Mouse (Mus musculus) urinary bladder, postnatal 4 days (tissue): Measurements from ENCODE around the gene Aebp2.
"Not testable (repeated sequence)": the region's sequence is repeated elsewhere in the genome, so short reads cannot be mapped to it uniquely, and the experiment has no call there.

Experiments
- DNase-seq, 2 experiments: peaks; one replicate each; pipeline ENCODE4 v3.0.0; 2021 to 2022; ENCODE audit warnings: low spot score in 2 of 2

Gene Aebp2

DNA sequence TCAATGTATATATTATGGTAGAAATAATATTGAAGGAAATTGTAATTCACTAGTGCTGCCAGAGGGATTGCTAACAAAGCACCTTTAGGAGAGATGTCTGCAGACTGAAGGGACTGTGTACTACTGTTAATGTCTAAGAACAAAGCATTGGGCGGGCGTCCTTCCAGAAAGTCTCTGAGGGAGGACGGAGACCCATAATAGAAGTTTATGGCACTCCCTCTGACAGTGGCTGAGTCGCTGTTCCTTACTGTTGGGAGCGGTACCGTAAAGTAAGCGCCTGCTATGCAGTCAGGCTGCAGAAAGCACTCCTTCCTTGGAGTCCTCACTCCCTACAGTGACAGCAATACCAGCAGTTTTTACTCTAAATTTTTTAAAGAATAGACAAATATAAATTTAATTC lies 29.5 kb downstream of the Aebp2 start:
- no peak for DNase-seq

DNA sequence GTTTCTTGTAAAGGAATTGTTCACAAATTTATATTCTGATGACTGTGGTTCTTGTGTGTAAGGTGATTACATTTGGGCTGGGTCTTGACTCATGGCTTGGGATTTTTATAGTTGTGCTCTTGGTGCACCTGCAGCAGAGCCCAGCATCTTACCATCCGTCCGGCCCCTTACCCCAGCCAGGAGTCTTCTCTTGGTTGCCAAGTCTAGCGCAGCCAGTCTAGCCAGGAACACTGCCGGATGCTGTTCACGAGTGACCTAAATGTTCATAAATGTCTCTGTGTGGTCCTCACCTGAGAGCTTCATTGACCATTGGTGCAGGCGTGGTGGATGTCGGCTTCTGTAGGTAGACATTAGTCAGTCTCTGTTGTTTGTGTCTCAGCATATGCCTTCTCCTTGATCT lies 33.0 kb downstream of the Aebp2 start:
- no peak for DNase-seq

DNA sequence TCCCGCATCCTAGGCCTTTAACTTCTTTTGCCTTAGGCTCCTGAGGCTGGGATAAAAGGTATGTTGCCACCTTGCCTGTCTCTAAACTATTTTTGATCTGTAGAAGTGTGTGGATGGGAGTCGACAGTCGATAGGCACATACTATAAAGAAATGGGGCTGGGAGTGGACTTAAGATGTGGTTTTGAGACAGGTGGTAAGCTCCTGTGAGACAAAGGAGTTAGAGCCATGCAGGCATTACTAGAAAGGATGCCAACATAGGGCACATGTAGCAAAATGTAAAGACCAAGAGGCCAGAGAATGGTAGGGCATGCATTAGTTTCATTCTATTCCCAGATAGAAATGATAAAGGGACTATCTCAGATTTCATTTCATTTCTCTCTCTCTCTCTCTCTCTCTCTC lies 34.5 kb downstream of the Aebp2 start:
- no peak for DNase-seq

- no peak for DNase-seq
Measured at GRCm38 (mm10) chr6:140657920-140658522, 35.6 kb downstream of the Aebp2 start.

DNA sequence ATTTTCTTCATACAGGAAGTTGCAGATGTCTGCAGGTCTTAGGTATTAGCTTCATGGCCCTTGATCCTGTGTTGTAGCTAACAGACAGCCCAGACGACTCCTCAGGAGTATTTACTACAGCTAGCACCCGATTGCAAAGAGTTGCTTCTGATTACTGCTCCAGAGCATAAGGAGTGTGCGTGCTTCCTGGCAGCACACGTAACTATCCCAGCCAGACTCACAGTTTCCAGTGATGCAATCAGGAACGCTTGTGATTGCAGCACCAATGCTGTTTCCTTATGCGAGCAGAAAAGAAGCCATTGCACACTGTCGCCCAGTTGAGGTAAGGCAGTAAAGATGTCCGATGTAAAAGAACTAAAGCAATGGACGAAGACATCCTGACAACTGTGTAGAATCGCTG lies 38.6 kb downstream of the Aebp2 start:
- no peak for DNase-seq

GRCm38 (mm10) chr6:140661777-140662176 lies 39.3 kb downstream of the Aebp2 start:
- DNase-seq: no peak

- DNase-seq: no peak
Measured at GRCm38 (mm10) chr6:140662290-140662689, 39.8 kb downstream of the Aebp2 start.

- DNase-seq: not testable (repeated sequence)
Measured at GRCm38 (mm10) chr6:140662697-140663096, 40.2 kb downstream of the Aebp2 start.

DNA sequence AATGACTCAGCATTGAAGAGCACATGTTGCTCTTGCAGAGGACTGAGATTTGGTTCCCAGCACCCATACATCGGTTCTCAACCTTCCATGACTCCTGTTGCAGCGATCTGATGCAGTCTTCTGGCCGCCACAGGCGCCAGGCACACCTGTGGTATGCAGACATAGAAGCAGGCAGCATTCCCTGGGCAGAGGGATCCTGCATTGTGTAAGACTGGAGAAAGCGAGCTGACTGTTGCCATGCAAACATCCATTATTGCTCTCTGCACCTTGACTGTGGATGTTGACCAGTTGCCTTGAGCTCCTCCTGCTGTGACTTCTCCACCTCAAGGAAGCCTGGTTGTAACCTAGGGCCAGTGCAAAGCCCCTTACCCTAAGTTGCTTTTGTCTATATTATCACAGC lies 42.1 kb downstream of the Aebp2 start:
- DNase-seq: no peak

DNA sequence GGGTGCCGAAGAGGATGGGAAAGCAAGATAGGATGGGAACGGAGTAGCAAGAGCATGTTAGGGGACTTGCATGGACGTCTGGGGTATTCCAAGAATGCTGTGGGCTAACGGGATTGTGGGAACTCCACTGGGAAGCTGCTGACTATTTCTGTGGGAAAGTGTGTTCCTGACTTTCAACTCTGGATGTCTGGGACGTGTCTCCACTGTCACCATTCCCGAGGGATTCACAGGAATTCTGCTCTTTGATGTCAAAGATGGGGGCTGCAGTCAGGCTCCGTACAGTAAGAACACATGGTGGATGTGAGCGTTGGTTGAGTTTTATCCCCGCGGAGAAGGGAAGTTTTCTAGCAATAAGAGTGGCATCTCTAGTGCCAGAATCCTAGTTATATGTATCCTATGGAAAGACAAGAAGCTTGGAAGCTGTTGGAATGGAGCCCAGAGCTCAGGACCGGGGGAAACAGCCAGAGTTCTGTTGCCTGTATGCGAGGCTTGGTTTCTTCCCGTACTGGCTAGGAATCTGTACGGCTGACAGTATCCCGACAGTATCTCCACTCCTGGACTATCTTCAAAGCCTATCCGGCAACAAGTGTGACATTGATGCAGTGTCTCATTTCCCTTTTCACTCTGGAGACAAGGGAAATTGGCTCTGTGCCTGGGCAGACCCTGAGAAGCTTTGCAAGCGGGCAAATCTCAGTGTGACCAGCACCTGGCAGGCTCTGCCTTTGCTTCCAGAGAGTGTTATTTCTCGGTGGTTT lies 44.2 kb downstream of the Aebp2 start:
- no peak for DNase-seq

- DNase-seq: no peak
Measured at GRCm38 (mm10) chr6:140667289-140667906, 44.9 kb downstream of the Aebp2 start.

GRCm38 (mm10) chr6:140674414-140674813 lies 52.0 kb downstream of the Aebp2 start:
- no peak for DNase-seq

- no peak for DNase-seq
Measured at GRCm38 (mm10) chr6:140676094-140676493, 53.6 kb downstream of the Aebp2 start.

GRCm38 (mm10) chr6:140677041-140677440 lies 54.6 kb downstream of the Aebp2 start:
- no peak for DNase-seq

DNA sequence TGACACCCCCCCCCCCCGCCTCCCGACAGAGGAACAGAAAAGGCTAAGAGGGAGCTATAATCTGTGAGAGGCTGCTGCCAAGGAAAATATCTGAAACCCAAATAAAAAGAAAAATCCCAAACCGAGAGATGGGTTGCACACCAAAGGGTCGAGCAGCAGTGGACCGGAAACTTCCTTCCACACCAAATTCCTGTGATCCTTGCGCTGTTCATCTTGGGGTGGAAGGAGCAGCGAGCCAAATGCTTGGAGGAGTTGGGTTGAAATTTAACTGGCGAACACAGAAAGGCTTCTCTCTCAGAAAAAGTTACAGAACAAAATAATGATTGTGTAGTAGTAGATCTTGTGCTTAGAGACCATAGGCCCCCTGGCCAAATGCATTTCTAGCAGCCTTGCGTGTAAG lies 55.5 kb downstream of the Aebp2 start:
- DNase-seq: no peak

DNA sequence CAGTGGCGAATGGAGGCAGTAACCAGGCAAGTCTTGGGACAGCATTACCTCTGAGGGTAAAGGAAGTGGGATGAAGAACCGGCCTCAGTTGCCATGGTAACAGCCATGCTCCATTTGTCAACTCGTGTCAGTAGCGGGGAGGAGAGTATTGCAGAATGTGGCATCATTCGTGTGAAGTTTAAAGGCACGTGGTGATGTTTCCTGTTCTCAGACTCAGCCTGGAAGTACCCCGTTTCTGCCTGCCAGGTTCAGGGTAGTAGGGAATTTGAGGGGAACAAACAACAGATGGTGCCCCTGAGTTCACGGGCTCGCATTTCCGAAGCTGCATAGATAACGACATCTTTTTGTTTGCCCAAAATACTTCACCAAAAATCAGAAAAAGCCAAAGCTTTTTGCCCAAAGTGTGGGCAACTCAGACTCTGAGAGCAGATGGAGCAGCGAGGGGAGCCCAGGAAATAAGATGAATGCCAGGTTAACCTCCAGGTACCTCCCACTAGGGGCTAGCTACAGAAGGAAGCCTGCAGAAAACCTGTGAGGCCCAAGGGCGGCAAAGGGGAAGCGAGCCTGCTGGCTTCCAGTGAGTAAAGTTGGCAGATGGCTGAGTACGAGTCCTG lies 56.3 kb downstream of the Aebp2 start:
- DNase-seq: no peak

DNA sequence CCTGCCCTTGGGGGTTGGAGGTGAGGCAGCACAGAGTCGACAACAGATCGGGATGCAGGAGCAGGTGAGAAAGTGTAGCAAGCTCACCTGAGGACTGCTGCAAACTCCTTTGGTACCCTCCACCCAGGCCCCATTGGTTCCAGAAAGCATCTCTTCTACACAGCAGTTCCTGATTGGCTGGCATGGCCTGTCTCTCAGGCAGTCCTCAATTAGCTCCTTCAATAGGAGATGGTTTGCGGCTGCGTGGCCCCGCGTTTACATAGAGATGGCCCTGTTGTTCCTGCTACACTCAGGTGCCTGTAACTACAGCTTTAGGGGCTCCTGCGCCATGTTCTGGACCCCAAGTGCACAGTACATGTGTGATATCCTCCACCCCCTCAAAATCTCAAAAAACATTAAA lies 58.2 kb downstream of the Aebp2 start:
- DNase-seq: no peak

DNA sequence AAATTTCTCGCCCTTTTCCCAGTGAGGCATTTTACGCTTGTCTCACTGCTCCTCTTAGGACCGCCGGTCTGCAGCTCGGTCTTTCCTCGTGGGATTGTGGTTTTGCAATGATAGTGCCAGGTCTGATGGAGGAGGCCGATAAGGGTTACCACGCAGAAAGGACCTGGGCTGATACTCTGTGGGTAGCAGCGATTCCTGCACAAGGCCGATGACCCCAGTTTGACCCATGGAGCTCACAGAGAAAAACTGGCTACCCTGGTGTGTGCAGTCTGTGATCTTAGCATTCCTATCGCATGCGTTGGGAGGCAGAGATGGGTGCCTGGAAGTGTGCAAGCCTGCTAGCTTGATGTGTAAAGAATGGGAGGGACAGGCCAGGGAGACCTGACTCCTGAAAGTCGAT lies 60.4 kb downstream of the Aebp2 start:
- DNase-seq: no peak

- no peak for DNase-seq
Measured at GRCm38 (mm10) chr6:140684403-140684802, 61.9 kb downstream of the Aebp2 start.

- no peak for DNase-seq
Measured at GRCm38 (mm10) chr6:140689617-140690404, 67.3 kb downstream of the Aebp2 start.

DNA sequence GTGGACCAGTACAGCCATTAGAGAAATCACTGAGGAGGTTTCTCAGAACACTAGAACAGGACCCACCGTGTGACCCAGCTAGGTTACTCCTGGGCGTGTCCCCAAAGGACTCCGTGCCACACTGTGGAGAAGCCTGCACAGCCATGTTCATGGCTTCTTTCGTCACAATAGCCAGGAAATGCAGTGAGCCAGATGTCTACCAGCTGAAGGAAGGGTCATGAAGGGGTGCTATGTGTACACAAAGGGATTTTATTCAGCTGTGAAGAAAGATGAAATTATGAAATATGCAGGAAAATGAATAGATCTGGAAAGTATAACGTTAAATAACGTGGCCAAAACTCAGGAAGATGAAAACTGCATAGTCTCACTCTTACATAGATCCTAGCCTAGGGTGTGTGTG lies 69.7 kb downstream of the Aebp2 start:
- DNase-seq: no peak
